Comparison of ENCODE assay signal across 8 mouse cellular contexts in the genomic region with DNA sequence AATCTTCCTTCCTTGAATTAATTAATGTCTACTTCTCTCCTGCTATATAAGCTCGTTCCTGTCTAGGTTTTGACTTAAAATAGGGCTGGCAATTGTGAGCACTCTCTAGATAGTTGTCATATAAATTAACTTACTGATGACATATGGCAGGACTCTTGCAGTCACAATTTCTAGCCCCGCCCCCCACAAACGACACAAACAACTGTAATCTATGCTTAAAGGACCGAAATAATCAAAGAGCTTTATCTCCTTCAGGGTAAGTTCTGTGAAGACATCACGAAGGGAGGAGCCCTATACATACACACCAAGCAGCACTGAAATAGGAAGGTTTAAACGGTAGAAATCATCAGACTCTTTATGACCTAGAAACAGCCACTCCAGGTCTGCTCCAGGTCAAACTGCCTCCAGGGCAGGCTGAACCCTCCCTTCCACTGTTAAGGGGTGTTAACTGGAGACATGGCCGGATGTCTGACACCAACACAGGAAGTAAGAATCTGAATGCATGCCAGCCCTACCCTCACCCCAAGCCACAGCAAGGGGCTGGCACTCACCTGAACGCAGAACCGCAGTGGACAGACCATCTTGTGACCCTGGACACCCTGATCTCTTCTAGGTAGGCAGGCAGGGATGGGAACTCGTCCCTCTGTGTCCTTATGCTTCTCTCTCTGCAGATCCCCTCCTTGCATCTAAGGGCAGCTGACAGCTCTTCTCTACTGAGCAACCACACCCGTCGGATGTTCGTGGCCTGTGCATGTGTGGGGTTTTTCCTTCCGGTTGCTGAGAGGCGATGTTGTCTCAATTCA. TPM values are rescaled to one million over a fixed set of nuclear protein-coding genes. Genes with fewer than 3 reads are reported as not detected.
DNase-seq lines count a peak whose midpoint lies in the region; ATAC-seq and TF ChIP-seq lines count a peak whose summit lies in the region.

A gene (minus strand): TSS at position 757 of the 803 bp plus-strand sequence.

- no peak within 1 kb of the TSS; the same call in 1 of the 2 replicates for H3K4me3 ChIP-seq in intestine, embryonic 15.5 days (replicated peaks)
- 0 out of 2 replicates have a peak within 1 kb of the TSS, but pooled peaks have one; percentile 19 for H3K4me3 ChIP-seq in liver, embryonic 11.5 days (ENCODE audit: low read depth, low read length)
- no peak within 1 kb of the TSS for H3K4me3 ChIP-seq in myocyte

- no peaks in the 10 kb centered on the region for H3K4me1 ChIP-seq in intestine, embryonic 15.5 days (replicated peaks)
- peaks cover 4% of the 10 kb centered on the region; the same call in 1 of the 2 replicates for H3K4me1 ChIP-seq in liver, embryonic 11.5 days (replicated peaks; ENCODE audit: control insufficient read depth, insufficient read depth, low read length)

- H3K36me3 ChIP-seq in intestine, embryonic 15.5 days, result no peaks in the 10 kb centered on the region
- no peaks in the 10 kb centered on the region for H3K36me3 ChIP-seq in liver, embryonic 11.5 days (ENCODE audit: control insufficient read depth, insufficient read depth, low read length)
- no peaks in the 10 kb centered on the region for H3K36me3 ChIP-seq in myocyte (ENCODE audit: control insufficient read depth, insufficient read depth)

- H3K9ac ChIP-seq in intestine, embryonic 15.5 days, result no peak within 1 kb of the TSS
- no peak within 1 kb of the TSS for H3K9ac ChIP-seq in liver, embryonic 11.5 days (ENCODE audit: low read depth, low read length)

- DNase-seq in gastrocnemius, postnatal 10 days, result no peak
- no peak for DNase-seq in gastrocnemius, postnatal 14 days
- DNase-seq in liver, embryonic 11.5 days (ENCODE audit: low spot score), result no peak
- DNase-seq in embryo, embryonic 11 days, result no peak
- no peak for DNase-seq in ovary, postnatal 10 days (ENCODE audit: low spot score)

- WGBS in intestine, embryonic 15.5 days, result 63% methylated on average over 15 of the region's 15 CpGs
- WGBS in liver, embryonic 11.5 days, result 47% methylated on average over 15 of the region's 15 CpGs

- no peak for TF ChIP-seq POLR2A in myocyte (IDR thresholded peaks at IDR 0.05; ENCODE audit: insufficient read length, low read depth)

- 0 out of 2 replicates have a peak within 1 kb of the TSS, but pooled peaks have one; percentile 32 for H3K27ac ChIP-seq in intestine, embryonic 15.5 days
- no peak within 1 kb of the TSS for H3K27ac ChIP-seq in liver, embryonic 11.5 days (ENCODE audit: low read depth, low read length)

- peak; percentile 85 for ATAC-seq in granulocyte monocyte progenitor cell, adult 5-6 weeks (replicated peaks; ENCODE audit: poor library complexity, severe bottlenecking)
- ATAC-seq in intestine, embryonic 15.5 days, result no peak; the same call in 1 of the 2 replicates
- peak; percentile 20; the same call in 1 of the 2 replicates for ATAC-seq in liver, embryonic 11.5 days (replicated peaks; ENCODE audit: low FRiP score)

- H3K27me3 ChIP-seq in intestine, embryonic 15.5 days (replicated peaks), result no peaks in the 10 kb centered on the region
- no peaks in the 10 kb centered on the region for H3K27me3 ChIP-seq in liver, embryonic 11.5 days (replicated peaks; ENCODE audit: control insufficient read depth, insufficient read depth, low read length)
- no peaks in the 10 kb centered on the region for H3K27me3 ChIP-seq in myocyte (ENCODE audit: control insufficient read depth, insufficient read depth, insufficient read length)

- intact Hi-C loops in gastrocnemius, postnatal 14 days (cut with DNase I; ENCODE audit: low total_unique reads), result no loop called here

- H3K79me2 ChIP-seq in myocyte (ENCODE audit: control insufficient read depth, insufficient read depth), result no peaks in the 10 kb centered on the region

- H3K4me2 ChIP-seq in intestine, embryonic 15.5 days (replicated peaks), result no peak within 1 kb of the TSS
- H3K4me2 ChIP-seq in liver, embryonic 11.5 days, result peak within 1 kb of the TSS; percentile 46
- H3K4me2 ChIP-seq in myocyte (ENCODE audit: low read depth), result peak within 1 kb of the TSS; percentile 31

- H3ac ChIP-seq in myocyte (ENCODE audit: control insufficient read depth, insufficient read length), result no peak within 1 kb of the TSS

- no peaks in the 10 kb centered on the region for H3K9me3 ChIP-seq in intestine, embryonic 15.5 days
- H3K9me3 ChIP-seq in liver, embryonic 11.5 days (ENCODE audit: control insufficient read depth, low read length), result no peaks in the 10 kb centered on the region

TF ChIP-seq in myocyte, 11 proteins besides CTCF, POLR2A, EP300 and RAD21:
- TF ChIP-seq MAX (IDR thresholded peaks at IDR 0.05; ENCODE audit: low read depth), result no peak
- peak in 1 of 3 experiments; percentile 42 for TF ChIP-seq MYOD1 (IDR thresholded peaks at IDR 0.05; ENCODE audit: control insufficient read depth in 1 of 3, insufficient read length in 2 of 3, low read depth in 2 of 3)
- no peak for TF ChIP-seq TCF3 (IDR thresholded peaks at IDR 0.05; ENCODE audit: insufficient read length, low read depth)
TF ChIP-seq in myocyte: peak in this region for 1.

RNA-seq across cellular contexts. Expression of the gene that starts here (rescaled TPM):
- total RNA-seq in gastrocnemius, postnatal 10 days (2021), result 10 to 100 TPM; 15.1 to 17.4 TPM
- 10 to 100 TPM in 1 of 2 experiments, 1 to 10 TPM in 1; 9.0 to 11.4 TPM for total RNA-seq in gastrocnemius, postnatal 14 days (2021)
- 15.1 and 22.2 TPM in 2 replicates for total RNA-seq in granulocyte monocyte progenitor cell, adult 5-6 weeks (2014; fragmentation: Nextera tagmentation)
- total RNA-seq in granulocyte monocyte progenitor cell, adult 5-6 weeks (2017), result 23.4 and 37.8 TPM in 2 replicates
- 38.4 and 41.4 TPM in 2 replicates for polyA plus RNA-seq in intestine, embryonic 15.5 days (2015; fragmentation: Nextera tagmentation; extraction: Ambion mirVana)
- polyA plus RNA-seq in liver, embryonic 11.5 days (2014; fragmentation: Nextera tagmentation; extraction: Ambion mirVana), result 6.1 TPM in 2 replicates
- polyA plus RNA-seq in myocyte (2012; fragmentation: generic; extraction: Trizol), result 11.6 TPM
